32 mouse cellular contexts compared by ENCODE assay signal in the genomic region with DNA sequence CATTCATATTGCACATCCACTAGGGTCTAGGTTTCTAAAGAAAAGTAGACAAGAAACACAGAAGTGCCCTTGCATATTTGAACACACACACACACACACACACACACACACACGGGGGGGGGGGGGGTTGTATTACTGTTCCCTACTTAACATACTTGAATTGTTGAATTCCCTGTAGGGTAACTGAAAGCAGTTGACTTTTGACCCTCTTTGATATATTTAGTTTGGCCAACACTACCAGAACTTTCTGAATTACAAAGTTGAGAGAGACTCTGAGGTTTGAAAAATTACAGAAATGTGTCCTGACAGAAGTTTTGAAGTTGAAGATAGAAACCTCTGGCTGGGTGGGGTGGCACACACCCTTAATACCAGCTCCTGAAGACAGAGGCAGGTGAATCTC. TPM values are rescaled to one million over a fixed set of nuclear protein-coding genes. Genes with fewer than 3 reads are reported as not detected.
A peak's percentile ranks its signal among the peaks of the same experiment; 100 is the strongest.
DNase-seq lines count a peak whose midpoint lies in the region; ATAC-seq and TF ChIP-seq lines count a peak whose summit lies in the region.
"Had no signal": no experiment of that assay in that cellular context is flagged by ENCODE, and none has a peak within 500 bp of the region (broad histone marks: within the 10 kb centered on the region; RNA-seq: fewer than 3 reads in every experiment).

No protein-coding gene starts in this region.

- ATAC-seq in lung, embryonic 14.5 days (ENCODE audit: insufficient read depth): no peak
- ATAC-seq in lung, postnatal 0 days: peak; percentile 27
- ATAC-seq: forebrain, embryonic 13.5 days; forebrain, embryonic 16.5 days; hindbrain, postnatal 0 days; inflammation-experienced regulatory T-cells, adult 6 months; Patski had no signal

- H3K4me1 ChIP-seq in heart, adult 2 months (ENCODE audit: control insufficient read depth, insufficient read depth, low read length): peaks cover 3% of the 10 kb centered on the region
- peaks cover 11% of the 10 kb centered on the region; the same call in 1 of the 2 replicates for H3K4me1 ChIP-seq in lung, embryonic 14.5 days (ENCODE audit: insufficient read depth)
- H3K4me1 ChIP-seq in lung, postnatal 0 days (ENCODE audit: insufficient read depth, low read depth, low read length): 0 out of 2 replicates have a peak, but pooled peaks cover 2% of the 10 kb centered on the region
- peaks cover 5% of the 10 kb centered on the region; the same call in 1 of the 2 replicates for H3K4me1 ChIP-seq in embryonic fibroblast, embryonic 13.5 days (ENCODE audit: control insufficient read depth, insufficient read depth, low read length)
- H3K4me1 ChIP-seq: forebrain, embryonic 13.5 days had no signal

- TF ChIP-seq CTCF in heart, adult 2 months (IDR thresholded peaks at IDR 0.05): no peak
- TF ChIP-seq CTCF in lung, embryonic 14.5 days (IDR thresholded peaks at IDR 0.05; ENCODE audit: low read depth): no peak
- TF ChIP-seq CTCF in lung, postnatal 0 days (IDR thresholded peaks at IDR 0.05): no peak
- no peak for TF ChIP-seq CTCF in embryonic fibroblast, embryonic 13.5 days (IDR thresholded peaks at IDR 0.05; ENCODE audit: borderline replicate concordance, insufficient read depth, low read length)

- no peaks in the 10 kb centered on the region for H3K79me2 ChIP-seq in heart, adult 2 months (replicated peaks; ENCODE audit: control insufficient read depth, insufficient read depth, low read length)

- H3K4me2 ChIP-seq in lung, embryonic 14.5 days: no peak overlapping the region
- H3K4me2 ChIP-seq in lung, postnatal 0 days (replicated peaks; ENCODE audit: low read depth, low read length): no peak overlapping the region
- H3K4me2 ChIP-seq: embryonic facial prominence, embryonic 13.5 days; forebrain, embryonic 13.5 days; heart, embryonic 12.5 days; heart, embryonic 15.5 days; hindbrain, embryonic 14.5 days had no signal

- no peaks in the 10 kb centered on the region for H3K27me3 ChIP-seq in heart, adult 2 months (ENCODE audit: control insufficient read depth, insufficient read depth, low read length)
- no peaks in the 10 kb centered on the region for H3K27me3 ChIP-seq in lung, embryonic 14.5 days (ENCODE audit: insufficient read depth, low read length)
- no peaks in the 10 kb centered on the region for H3K27me3 ChIP-seq in lung, postnatal 0 days (replicated peaks; ENCODE audit: insufficient read depth, low read length)
- H3K27me3 ChIP-seq: CH12.LX; embryonic facial prominence, embryonic 13.5 days; heart, embryonic 12.5 days; heart, embryonic 15.5 days; Patski had no signal

- no peak overlapping the region for H3K9ac ChIP-seq in heart, adult 2 months (ENCODE audit: low read depth, low read length)
- no peak overlapping the region for H3K9ac ChIP-seq in lung, embryonic 14.5 days
- H3K9ac ChIP-seq in lung, postnatal 0 days (replicated peaks; ENCODE audit: low read depth): no peak overlapping the region
- H3K9ac ChIP-seq: embryonic facial prominence, embryonic 13.5 days; forebrain, embryonic 13.5 days; heart, embryonic 12.5 days; heart, embryonic 15.5 days; hindbrain, embryonic 14.5 days had no signal

- intact Hi-C loops in heart, adult 2 months (cut with DNase I): no loop called here

- H3K4me3 ChIP-seq in heart, adult 2 months: no peak overlapping the region
- H3K4me3 ChIP-seq in lung, embryonic 14.5 days (ENCODE audit: low read depth, low read length): no peak overlapping the region
- no peak overlapping the region for H3K4me3 ChIP-seq in lung, postnatal 0 days (ENCODE audit: low read depth, low read length)
- no peak overlapping the region for H3K4me3 ChIP-seq in embryonic fibroblast, embryonic 13.5 days (ENCODE audit: insufficient read depth, low read length)
- H3K4me3 ChIP-seq: embryonic facial prominence, embryonic 10.5 days; embryonic facial prominence, embryonic 13.5 days; forebrain, embryonic 10.5 days; forebrain, embryonic 13.5 days; heart, embryonic 12.5 days; heart, embryonic 15.5 days had no signal

- peak overlapping the region; percentile 55 for H3K27ac ChIP-seq in heart, adult 2 months
- H3K27ac ChIP-seq in lung, embryonic 14.5 days (ENCODE audit: low read depth): peak overlapping the region; percentile 52; the same call in 1 of the 2 replicates
- H3K27ac ChIP-seq in lung, postnatal 0 days (ENCODE audit: low read length): peak overlapping the region; percentile 51
- H3K27ac ChIP-seq in embryonic fibroblast, embryonic 13.5 days (ENCODE audit: insufficient read depth, low read length): peak overlapping the region; percentile 52; the same call in 1 of the 2 replicates
- H3K27ac ChIP-seq: embryonic facial prominence, embryonic 10.5 days; embryonic facial prominence, embryonic 13.5 days; forebrain, embryonic 10.5 days; forebrain, embryonic 13.5 days; hindbrain, embryonic 14.5 days; hindbrain, postnatal 0 days had no signal

- no peak for DNase-seq in heart, adult 2 months
- no peak for DNase-seq in heart, adult 11 months
- DNase-seq in lung, embryonic 14.5 days: no peak
- DNase-seq in lung, postnatal 4 days: no peak
- DNase-seq in lung, postnatal 0 days (ENCODE audit: low spot score): peak; percentile 74
- DNase-seq in lung, postnatal 14 days: no peak
- DNase-seq: adrenal gland, postnatal 10 days; adrenal gland, postnatal 36 days; B cell, adult 2 months; cerebellum, adult 11 months; cerebellum, adult 8-10 months; cerebellum, postnatal 10 days; cerebellum, postnatal 36 days; embryo, embryonic 11 days; gastrocnemius, postnatal 25 days; heart, postnatal 10 days; heart, postnatal 4 days had no signal

- 55% methylated on average over 1 of the region's 1 CpGs for WGBS in heart, adult 2 months
- WGBS in lung, embryonic 14.5 days: 50% methylated on average over 1 of the region's 1 CpGs
- WGBS in lung, postnatal 0 days: 44% methylated on average over 1 of the region's 1 CpGs

- TF ChIP-seq EP300 in heart, adult 2 months (IDR thresholded peaks at IDR 0.05; ENCODE audit: insufficient read depth, low read depth, low read length): no peak
- peak; percentile 93 for TF ChIP-seq EP300 in lung, postnatal 0 days (IDR thresholded peaks at IDR 0.05)

- H3K9me3 ChIP-seq in lung, embryonic 14.5 days (ENCODE audit: low read depth, low read length): no peaks in the 10 kb centered on the region
- H3K9me3 ChIP-seq in lung, postnatal 0 days (ENCODE audit: low read length): no peaks in the 10 kb centered on the region
- H3K9me3 ChIP-seq: embryonic facial prominence, embryonic 10.5 days; embryonic facial prominence, embryonic 13.5 days; forebrain, embryonic 10.5 days; forebrain, embryonic 13.5 days; G1E; heart, embryonic 12.5 days; heart, embryonic 15.5 days had no signal

- no peaks in the 10 kb centered on the region for H3K36me3 ChIP-seq in heart, adult 2 months (ENCODE audit: control insufficient read depth, insufficient read depth, low read length)
- no peaks in the 10 kb centered on the region for H3K36me3 ChIP-seq in lung, embryonic 14.5 days (ENCODE audit: insufficient read depth)
- no peaks in the 10 kb centered on the region for H3K36me3 ChIP-seq in lung, postnatal 0 days (ENCODE audit: insufficient read depth, low read length)
- H3K36me3 ChIP-seq: embryonic facial prominence, embryonic 10.5 days; embryonic facial prominence, embryonic 13.5 days; forebrain, embryonic 10.5 days; G1E; heart, embryonic 12.5 days; heart, embryonic 15.5 days had no signal

- TF ChIP-seq POLR2A in heart, adult 2 months (IDR thresholded peaks at IDR 0.05; ENCODE audit: insufficient read depth, low read depth, low read length): no peak
- TF ChIP-seq POLR2A in embryonic fibroblast, embryonic 13.5 days (IDR thresholded peaks at IDR 0.05; ENCODE audit: low read depth, low read length): no peak

RNA-seq across cellular contexts. Expression of a gene that starts 32.2 kb away (rescaled TPM):
- total RNA-seq in heart, adult 2 months (2021): 10 to 100 TPM; 21.0 to 32.4 TPM
- 10.5 and 19.5 TPM in 2 replicates for polyA plus RNA-seq in heart, adult 2 months (2012; rRNA removed)
- 5.5 and 6.2 TPM in 2 replicates for polyA plus RNA-seq in lung, embryonic 14.5 days (2014; fragmentation: Nextera tagmentation; extraction: Ambion mirVana)
- 19.2 and 22.4 TPM in 2 replicates for polyA plus RNA-seq in lung, postnatal 0 days (2015; fragmentation: Nextera tagmentation; extraction: Ambion mirVana)
- polyA plus RNA-seq in embryonic fibroblast, embryonic 13.5 days (2011; ENCODE audit: insufficient read length, low read depth, missing spikeins): not detected in 2 replicates
- total RNA-seq: adrenal gland, postnatal 36 days; CH12.LX had no signal
- polyA plus RNA-seq: cortical plate, adult 2 months; forebrain, embryonic 13.5 days; forebrain, embryonic 16.5 days; G1E; hindbrain, embryonic 14.5 days; inflammation-experienced regulatory T-cells, adult 6 months had no signal
